Mouse (Mus musculus): ENCODE results near the gene Hopx. TPM values are rescaled to one million over a fixed set of nuclear protein-coding genes. Genes with fewer than 3 reads are reported as not detected.

Gene Hopx
- polyA plus RNA-seq, 2 experiments: 1.9 to 12.2 TPM

- Histone ChIP-seq H3K9ac (ENCODE audit: low read depth, low read length, severe bottlenecking) (no peak overlapping the region), H3K4me3 (replicated peaks; ENCODE audit: low read length) (no peak overlapping the region), H3K27me3 (ENCODE audit: control insufficient read depth, insufficient read depth, low read length) (no peaks in the 10 kb centered on the region), H3K4me1 (ENCODE audit: control insufficient read depth, insufficient read depth, low read length) (peaks cover 11% of the 10 kb centered on the region), H3K9me3 (ENCODE audit: control insufficient read depth, low read length) (no peaks in the 10 kb centered on the region), H3K4me2 (replicated peaks; ENCODE audit: low read depth, low read length, severe bottlenecking) (no peak overlapping the region), H3K27ac (replicated peaks; ENCODE audit: low read depth, low read length) (no peak overlapping the region), H3K36me3 (ENCODE audit: control insufficient read depth, insufficient read depth, low read length) (no peaks in the 10 kb centered on the region)
- DNase-seq (ENCODE audit: low spot score): no peak
- TF ChIP-seq POLR2A (IDR thresholded peaks at IDR 0.05; ENCODE audit: borderline replicate concordance, extremely low read depth, insufficient read depth, insufficient read length): no peak
- no peak for ATAC-seq (ENCODE audit: low FRiP score, low read depth)
- WGBS: 88% methylated on average over 3 of the region's 3 CpGs
Observed at GRCm38 (mm10) chr5:77071626-77072025, 43.3 kb downstream of the Hopx start.

- DNase-seq (ENCODE audit: low spot score) (no peak), ATAC-seq (ENCODE audit: low FRiP score, low read depth) (no peak)
- no peak overlapping the region for H3K4me2 ChIP-seq (replicated peaks; ENCODE audit: low read depth, low read length, severe bottlenecking)
- H3K4me3 ChIP-seq (replicated peaks; ENCODE audit: low read length): no peak overlapping the region
- no peak for TF ChIP-seq POLR2A (IDR thresholded peaks at IDR 0.05; ENCODE audit: borderline replicate concordance, extremely low read depth, insufficient read depth, insufficient read length)
- peaks cover 11% of the 10 kb centered on the region for H3K4me1 ChIP-seq (ENCODE audit: control insufficient read depth, insufficient read depth, low read length)
- no peak overlapping the region for H3K9ac ChIP-seq (ENCODE audit: low read depth, low read length, severe bottlenecking)
- H3K9me3 ChIP-seq (ENCODE audit: control insufficient read depth, low read length): no peaks in the 10 kb centered on the region
- no peaks in the 10 kb centered on the region for H3K27me3 ChIP-seq (ENCODE audit: control insufficient read depth, insufficient read depth, low read length)
- WGBS: 85% methylated on average over 2 of the region's 2 CpGs
- H3K36me3 ChIP-seq (ENCODE audit: control insufficient read depth, insufficient read depth, low read length): no peaks in the 10 kb centered on the region
- H3K27ac ChIP-seq (replicated peaks; ENCODE audit: low read depth, low read length): no peak overlapping the region
Observed at GRCm38 (mm10) chr5:77070987-77071386, 43.9 kb downstream of the Hopx start.

- no peak overlapping the region for H3K27ac ChIP-seq (replicated peaks; ENCODE audit: low read depth, low read length)
- no peaks in the 10 kb centered on the region for H3K36me3 ChIP-seq (ENCODE audit: control insufficient read depth, insufficient read depth, low read length)
- H3K9me3 ChIP-seq (ENCODE audit: control insufficient read depth, low read length): no peaks in the 10 kb centered on the region
- ATAC-seq (ENCODE audit: low FRiP score, low read depth) (no peak), DNase-seq (ENCODE audit: low spot score) (no peak)
- WGBS: 77% methylated on average over 8 of the region's 8 CpGs
- no peaks in the 10 kb centered on the region for H3K27me3 ChIP-seq (ENCODE audit: control insufficient read depth, insufficient read depth, low read length)
- peaks cover 4% of the 10 kb centered on the region for H3K4me1 ChIP-seq (ENCODE audit: control insufficient read depth, insufficient read depth, low read length)
- H3K4me3 ChIP-seq (replicated peaks; ENCODE audit: low read length): no peak overlapping the region
- no peak for TF ChIP-seq POLR2A (IDR thresholded peaks at IDR 0.05; ENCODE audit: borderline replicate concordance, extremely low read depth, insufficient read depth, insufficient read length)
- H3K4me2 ChIP-seq (replicated peaks; ENCODE audit: low read depth, low read length, severe bottlenecking): no peak overlapping the region
- H3K9ac ChIP-seq (ENCODE audit: low read depth, low read length, severe bottlenecking): no peak overlapping the region
Observed at GRCm38 (mm10) chr5:77067321-77067720, 47.6 kb downstream of the Hopx start.

GRCm38 (mm10) chr5:77061372-77062038 is 53.4 kb downstream of the Hopx start:
- no peaks in the 10 kb centered on the region for H3K36me3 ChIP-seq (ENCODE audit: control insufficient read depth, insufficient read depth, low read length)
- H3K27ac ChIP-seq (replicated peaks; ENCODE audit: low read depth, low read length): no peak overlapping the region
- 36% methylated on average over 17 of the region's 17 CpGs for WGBS
- no peak overlapping the region for H3K4me3 ChIP-seq (replicated peaks; ENCODE audit: low read length)
- no peak for TF ChIP-seq POLR2A (IDR thresholded peaks at IDR 0.05; ENCODE audit: borderline replicate concordance, extremely low read depth, insufficient read depth, insufficient read length)
- no peaks in the 10 kb centered on the region for H3K4me1 ChIP-seq (ENCODE audit: control insufficient read depth, insufficient read depth, low read length)
- H3K27me3 ChIP-seq (ENCODE audit: control insufficient read depth, insufficient read depth, low read length): no peaks in the 10 kb centered on the region
- peak overlapping the region; percentile 18; the same call in 1 of the 2 replicates for H3K4me2 ChIP-seq (replicated peaks; ENCODE audit: low read depth, low read length, severe bottlenecking)
- no peak overlapping the region for H3K9ac ChIP-seq (ENCODE audit: low read depth, low read length, severe bottlenecking)
- H3K9me3 ChIP-seq (ENCODE audit: control insufficient read depth, low read length): no peaks in the 10 kb centered on the region
- no peak for DNase-seq (ENCODE audit: low spot score)
- peak; percentile 50; the same call in 1 of the 2 replicates for ATAC-seq (ENCODE audit: low FRiP score, low read depth)

GRCm38 (mm10) chr5:77060363-77060762 is 54.6 kb downstream of the Hopx start:
- DNase-seq (ENCODE audit: low spot score) (no peak), ATAC-seq (ENCODE audit: low FRiP score, low read depth) (no peak)
- Histone ChIP-seq H3K9me3 (ENCODE audit: control insufficient read depth, low read length) (no peaks in the 10 kb centered on the region), H3K27ac (replicated peaks; ENCODE audit: low read depth, low read length) (no peak overlapping the region), H3K4me2 (replicated peaks; ENCODE audit: low read depth, low read length, severe bottlenecking) (no peak overlapping the region), H3K9ac (ENCODE audit: low read depth, low read length, severe bottlenecking) (no peak overlapping the region), H3K27me3 (ENCODE audit: control insufficient read depth, insufficient read depth, low read length) (no peaks in the 10 kb centered on the region), H3K4me3 (replicated peaks; ENCODE audit: low read length) (no peak overlapping the region), H3K36me3 (ENCODE audit: control insufficient read depth, insufficient read depth, low read length) (no peaks in the 10 kb centered on the region), H3K4me1 (ENCODE audit: control insufficient read depth, insufficient read depth, low read length) (no peaks in the 10 kb centered on the region)
- 28% methylated on average over 10 of the region's 10 CpGs for WGBS
- TF ChIP-seq POLR2A (IDR thresholded peaks at IDR 0.05; ENCODE audit: borderline replicate concordance, extremely low read depth, insufficient read depth, insufficient read length): no peak

Data from limb, embryonic 14.5 days (tissue).